Mouse (Mus musculus): ENCODE data around the gene Ccr7. TPM values are rescaled to one million over a fixed set of nuclear protein-coding genes. Genes with fewer than 3 reads are reported as not detected.

The Ccr7 gene
- 0.63 and 0.85 TPM in 2 replicates for polyA plus RNA-seq (2012; rRNA removed)

DNA sequence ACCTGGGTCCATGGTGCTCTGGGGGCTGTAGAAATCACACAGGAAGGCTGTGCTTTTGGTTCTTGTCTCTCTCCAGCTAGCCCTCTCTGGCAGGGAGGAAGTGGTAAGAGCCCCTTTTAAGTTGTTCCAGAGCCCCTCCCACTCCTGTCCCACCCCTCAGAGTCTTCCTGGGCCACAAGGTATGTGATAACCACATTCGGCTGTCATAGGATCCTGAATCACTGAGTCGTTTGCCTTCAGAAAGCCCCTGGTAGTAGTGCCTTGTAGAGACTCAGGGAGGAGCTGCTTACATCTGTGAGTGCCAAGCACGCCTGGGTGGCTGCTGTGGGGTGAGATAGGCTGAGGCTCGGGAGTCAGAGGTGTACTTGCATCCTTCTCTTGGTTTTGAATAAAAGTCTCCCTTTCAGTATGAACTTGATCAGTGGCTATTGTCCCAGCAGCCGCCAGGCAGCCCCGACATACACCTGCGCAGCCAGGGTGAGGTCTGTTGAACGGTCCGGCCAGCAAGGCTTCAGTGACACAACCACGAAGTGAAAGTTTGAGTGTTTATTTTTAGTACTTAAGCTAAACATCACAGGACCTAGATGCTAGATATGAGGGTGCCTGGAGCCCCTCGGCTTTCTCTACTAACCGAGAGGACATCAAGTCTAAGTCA is at the start of gene Ccr7:
Ccr7 (minus strand) TSS at position 91 of the 655 bp plus-strand sequence.

Other genes starting within 250 kb of the Ccr7 start
- 13.2 and 13.4 TPM in 2 replicates for gene Cdc6, start 247.3 kb downstream of the Ccr7 start, polyA plus RNA-seq (2012; rRNA removed)
- 3.5 and 4.5 TPM in 2 replicates for gene Rara, start 227.3 kb downstream of the Ccr7 start, polyA plus RNA-seq (2012; rRNA removed)
- gene Gjd3, start 172.1 kb downstream of the Ccr7 start, polyA plus RNA-seq (2012; rRNA removed), result 0.07 TPM in 1 of 2 replicates, not detected in the other
- 47.3 and 52.6 TPM in 2 replicates for gene Top2a, start 130.9 kb downstream of the Ccr7 start, polyA plus RNA-seq (2012; rRNA removed)
- gene Igfbp4, start 113.8 kb downstream of the Ccr7 start, polyA plus RNA-seq (2012; rRNA removed), result 245 and 283 TPM in 2 replicates
- gene Tns4, start 65.8 kb downstream of the Ccr7 start, polyA plus RNA-seq (2012; rRNA removed), result 0.39 and 0.40 TPM in 2 replicates
- gene Smarce1, start 75.9 kb upstream of the Ccr7 start, polyA plus RNA-seq (2012; rRNA removed), result 38.1 and 45.5 TPM in 2 replicates
- gene Krt222, start 89.0 kb upstream of the Ccr7 start, polyA plus RNA-seq (2012; rRNA removed), result 0.05 and 0.12 TPM in 2 replicates
- not detected in 2 replicates for gene Krt24, start 130.2 kb upstream of the Ccr7 start, polyA plus RNA-seq (2012; rRNA removed)
- 0.03 TPM in 1 of 2 replicates, not detected in the other for gene Krt25, start 167.9 kb upstream of the Ccr7 start, polyA plus RNA-seq (2012; rRNA removed)
- gene Krt26, start 182.9 kb upstream of the Ccr7 start, polyA plus RNA-seq (2012; rRNA removed), result not detected in 2 replicates
- gene Krt27, start 196.0 kb upstream of the Ccr7 start, polyA plus RNA-seq (2012; rRNA removed), result not detected in 2 replicates
- gene Krt28, start 219.8 kb upstream of the Ccr7 start, polyA plus RNA-seq (2012; rRNA removed), result not detected in 2 replicates
- 1.5 and 1.7 TPM in 2 replicates for gene Krt10, start 234.3 kb upstream of the Ccr7 start, polyA plus RNA-seq (2012; rRNA removed)

Measured in liver, embryonic 18 days (tissue).